Mouse (Mus musculus) embryonic fibroblast, embryonic 13.5 days (primary cell): Measurements from ENCODE around the gene Atp8b5. TPM values are rescaled to one million over a fixed set of nuclear protein-coding genes. Genes with fewer than 3 reads are reported as not detected.

ENCODE experiments used
- H3K27ac ChIP-seq: 2 replicates; pipeline ENCODE4 v1.5.1; 2012; ENCODE audit warnings: low read length, control low read depth, inconsistent platforms; ENCODE audit not compliant: insufficient read depth
- H3K4me1 ChIP-seq: 2 replicates; pipeline ENCODE4 v1.6.1; 2011; ENCODE audit warnings: low read length; ENCODE audit not compliant: control insufficient read depth, insufficient read depth
- H3K4me3 ChIP-seq: 2 replicates; pipeline ENCODE4 v1.5.1; 2011; ENCODE audit warnings: mild to moderate bottlenecking, control low read depth, low read length; ENCODE audit not compliant: insufficient read depth
- CTCF ChIP-seq: IDR thresholded peaks from 2 replicates; pipeline ENCODE4 v1.5.1; 2011; ENCODE audit warnings: mild to moderate bottlenecking, control low read depth, low read length, moderate library complexity, borderline replicate concordance; ENCODE audit not compliant: insufficient read depth
- POLR2A ChIP-seq: IDR thresholded peaks from 2 replicates; pipeline ENCODE4 v1.6.1; 2011; ENCODE audit warnings: low read depth, mild to moderate bottlenecking, control low read depth, low read length, moderate library complexity
- polyA plus RNA-seq: library from polyadenylated mRNA; stranded (reverse); fragments of >200 nt; gene quantifications from 2 replicates; pipeline ENCODE4 v1.2.4, GENCODE M21; 2011; ENCODE audit warnings: low read depth; ENCODE audit not compliant: missing spikeins, insufficient read length

Atp8b5 gene
- 0.32 TPM in 1 of 2 replicates, not detected in the other for polyA plus RNA-seq

- peak; percentile 17; the same call in 1 of the 2 replicates for TF ChIP-seq POLR2A
- peak; percentile 68; the same call in 1 of the 2 replicates for TF ChIP-seq CTCF
- no peak within 1 kb of the TSS; the same call in 1 of the 2 replicates for H3K4me3 ChIP-seq
- peaks cover 2% of the 10 kb centered on the region; the same call in 1 of the 2 replicates for H3K4me1 ChIP-seq
- H3K27ac ChIP-seq: no peak within 1 kb of the TSS
Observed at GRCm38 (mm10) chr4:43266623-43267322, at the start of gene Atp8b5. Gene Atp8b5, plus strand, starts transcription at chr4:43267159.

DNA sequence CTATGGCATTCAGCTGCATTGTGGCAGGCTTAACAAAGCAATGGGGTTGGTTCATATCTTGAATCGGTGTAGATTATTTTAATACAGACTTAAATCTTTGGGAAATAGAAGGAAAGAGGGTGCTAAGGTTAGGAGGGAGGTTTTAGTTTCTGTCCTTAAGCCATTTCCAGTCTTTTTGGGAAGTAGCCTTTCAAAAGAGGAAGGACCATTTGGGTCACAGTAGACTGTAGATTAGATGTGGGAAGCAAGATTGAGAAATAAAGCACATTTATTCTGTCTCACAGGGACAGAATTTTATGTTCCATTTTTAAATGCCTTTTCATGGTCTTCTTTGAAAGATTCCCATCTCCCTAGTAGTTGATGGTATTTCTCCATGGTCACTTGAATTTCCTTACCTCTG is 49.0 kb upstream of the Atp8b5 start:
- TF ChIP-seq CTCF (no peak), POLR2A (no peak)
- no peak overlapping the region for H3K4me3 ChIP-seq
- H3K27ac ChIP-seq: no peak overlapping the region
- H3K4me1 ChIP-seq: no peaks in the 10 kb centered on the region

DNA sequence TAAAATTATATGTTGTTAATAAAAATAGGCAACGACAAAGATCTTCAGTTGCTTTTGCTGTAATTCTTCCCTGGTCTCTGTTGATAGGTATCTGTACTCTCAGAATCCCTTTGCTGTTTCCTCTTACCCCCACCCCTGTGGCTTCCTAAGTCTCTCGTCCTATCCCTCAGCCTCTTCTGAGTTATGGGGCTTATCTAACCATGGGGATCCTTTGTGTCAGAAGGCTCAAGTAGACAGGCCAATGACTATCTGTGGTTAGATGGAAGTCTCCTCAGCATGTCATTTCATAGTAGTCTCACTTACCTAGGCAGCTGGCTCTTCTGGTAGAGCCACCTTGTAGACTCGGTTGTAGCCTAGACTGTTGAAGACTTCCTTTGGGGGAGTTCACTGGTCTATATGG is 35.1 kb upstream of the Atp8b5 start:
- Histone ChIP-seq H3K4me3 (no peak overlapping the region), H3K27ac (no peak overlapping the region), H3K4me1 (no peaks in the 10 kb centered on the region)
- TF ChIP-seq POLR2A (no peak), CTCF (no peak)

- Histone ChIP-seq H3K4me1 (no peaks in the 10 kb centered on the region), H3K4me3 (no peak overlapping the region), H3K27ac (no peak overlapping the region)
- TF ChIP-seq CTCF (no peak), POLR2A (no peak)
Observed at GRCm38 (mm10) chr4:43232985-43233384, 34.0 kb upstream of the Atp8b5 start.

DNA sequence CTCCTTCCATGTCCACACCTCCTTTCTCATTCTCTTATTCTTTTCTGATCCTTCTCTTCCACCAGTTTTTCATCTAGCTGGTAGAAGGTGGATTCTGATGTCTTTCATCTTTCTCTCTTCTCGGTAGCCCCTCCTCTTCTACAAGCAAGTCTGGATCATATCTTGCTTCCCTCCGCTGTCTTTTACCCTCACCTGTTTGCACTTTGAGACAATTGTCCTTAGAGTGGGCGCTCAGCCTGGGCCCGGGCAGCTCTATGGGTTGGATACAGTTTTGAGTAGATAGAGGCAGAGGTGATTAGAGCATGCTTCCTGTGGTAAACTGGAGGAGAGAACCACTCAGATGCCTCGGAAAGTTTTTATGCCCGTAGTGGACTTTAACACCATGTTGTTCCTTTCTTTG is 33.5 kb upstream of the Atp8b5 start:
- Histone ChIP-seq H3K4me1 (no peaks in the 10 kb centered on the region), H3K4me3 (no peak overlapping the region), H3K27ac (no peak overlapping the region)
- no peak for TF ChIP-seq CTCF

DNA sequence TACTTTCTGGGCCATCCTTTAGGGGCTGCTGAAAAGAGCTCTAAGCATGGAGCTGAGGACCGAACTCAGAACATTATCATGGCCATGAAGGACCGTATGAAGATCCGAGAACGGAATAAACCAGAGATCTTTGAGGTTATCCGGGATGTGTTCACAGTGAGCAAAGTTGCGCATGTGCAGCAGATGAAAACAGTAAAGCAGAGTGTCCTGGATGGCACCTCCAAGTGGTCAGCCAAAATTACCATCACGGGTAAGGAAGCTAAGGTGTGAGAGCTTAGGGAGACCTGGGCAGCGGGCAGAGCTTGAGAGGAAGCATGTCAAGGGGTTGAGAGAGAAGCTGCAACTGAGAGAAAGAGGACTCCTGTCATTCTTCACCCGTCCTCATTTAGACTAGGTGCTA is 30.1 kb upstream of the Atp8b5 start:
- H3K4me3 ChIP-seq: no peak overlapping the region
- TF ChIP-seq POLR2A (no peak), CTCF (no peak)
- H3K27ac ChIP-seq: no peak overlapping the region
- no peaks in the 10 kb centered on the region for H3K4me1 ChIP-seq

- no peak overlapping the region for H3K4me3 ChIP-seq
- no peaks in the 10 kb centered on the region; the same call in 1 of the 2 replicates for H3K4me1 ChIP-seq
- no peak overlapping the region for H3K27ac ChIP-seq
- TF ChIP-seq CTCF (no peak), POLR2A (no peak)
Observed at GRCm38 (mm10) chr4:43240716-43241115, 26.2 kb upstream of the Atp8b5 start.

- Histone ChIP-seq H3K4me3 (no peak overlapping the region), H3K27ac (no peak overlapping the region), H3K4me1 (peaks cover 5% of the 10 kb centered on the region)
- TF ChIP-seq POLR2A (no peak), CTCF (no peak)
Observed at GRCm38 (mm10) chr4:43244022-43244421, 22.9 kb upstream of the Atp8b5 start.

- H3K4me3 ChIP-seq: no peak overlapping the region
- TF ChIP-seq CTCF (no peak), POLR2A (no peak)
- peaks cover 7% of the 10 kb centered on the region for H3K4me1 ChIP-seq
- H3K27ac ChIP-seq: no peak overlapping the region
Observed at GRCm38 (mm10) chr4:43245776-43246175, 21.2 kb upstream of the Atp8b5 start.

DNA sequence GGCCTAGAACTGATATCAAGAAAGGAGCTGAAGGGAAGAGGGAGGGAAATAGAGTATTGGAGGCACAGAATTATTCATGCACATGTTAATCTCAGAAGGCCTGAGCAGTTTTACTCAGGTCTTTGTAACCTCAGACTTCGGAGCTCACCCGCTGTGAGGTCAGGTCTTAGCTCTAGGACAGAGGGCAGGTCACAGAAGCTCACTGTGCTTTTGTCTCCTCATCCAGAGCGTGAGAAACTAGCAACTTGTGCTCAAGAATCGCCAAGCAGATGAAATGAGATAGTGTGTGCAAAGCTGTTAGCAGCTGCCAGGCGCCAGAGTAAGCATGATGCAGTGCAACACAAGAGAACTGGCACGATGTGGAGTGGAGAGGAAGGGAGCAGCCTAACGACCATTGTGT is 18.9 kb upstream of the Atp8b5 start:
- Histone ChIP-seq H3K4me1 (peaks cover 7% of the 10 kb centered on the region), H3K4me3 (no peak overlapping the region), H3K27ac (no peak overlapping the region)
- TF ChIP-seq POLR2A (no peak), CTCF (no peak)

GRCm38 (mm10) chr4:43248909-43249308 is 18.1 kb upstream of the Atp8b5 start:
- no peak for TF ChIP-seq POLR2A
- TF ChIP-seq CTCF: no peak
- Histone ChIP-seq H3K4me1 (peaks cover 7% of the 10 kb centered on the region), H3K27ac (0 out of 2 replicates have a peak overlapping the region, but pooled peaks have one; percentile 14), H3K4me3 (no peak overlapping the region)
